Mouse (Mus musculus) urinary bladder, postnatal 14 days (tissue): ENCODE data around the gene Tfap2b.

ENCODE experiments used
- DNase-seq: peaks from one replicate; pipeline ENCODE4 v3.0.0; 2021; ENCODE audit warnings: low spot score

Tfap2b gene

DNA sequence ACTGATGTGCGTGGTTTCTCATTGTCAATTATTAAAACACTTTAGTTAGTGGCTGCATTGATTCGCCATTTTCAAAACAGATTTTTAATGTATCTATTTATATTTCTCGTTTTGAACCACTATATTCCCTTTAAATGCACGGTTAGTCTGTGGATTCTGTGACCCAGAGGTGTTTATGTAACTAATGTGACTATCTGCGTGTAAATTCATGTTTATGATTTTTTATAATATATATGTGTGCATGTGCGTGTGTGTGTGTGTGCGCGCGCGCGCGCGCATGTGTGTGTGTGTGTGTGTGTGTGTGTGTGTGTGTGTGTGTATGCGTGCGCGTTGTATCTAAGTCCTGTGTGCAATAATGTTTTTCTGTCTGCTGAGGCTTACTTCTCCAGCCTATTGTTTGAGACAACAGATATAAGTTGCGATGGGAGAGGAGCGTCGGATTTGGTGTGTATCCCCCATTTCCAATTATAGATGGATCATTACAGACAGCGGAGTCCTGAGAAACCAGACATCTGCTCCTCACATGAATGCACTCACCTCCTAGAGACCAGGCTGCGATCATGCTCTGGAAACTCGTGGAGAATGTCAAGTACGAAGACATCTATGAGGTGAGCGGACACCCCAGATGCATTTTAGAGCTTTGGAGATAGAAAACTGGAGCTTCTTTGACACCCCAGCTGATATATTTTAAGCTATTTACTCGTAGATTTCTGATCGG, at the start of gene Tfap2b:
Tfap2b (plus strand) TSS at position 274 of the 718 bp plus-strand sequence.
- DNase-seq = no peak

- DNase-seq = no peak
Observed at GRCm38 (mm10) chr1:19178742-19179397, 29.8 kb upstream of the Tfap2b start.

DNA sequence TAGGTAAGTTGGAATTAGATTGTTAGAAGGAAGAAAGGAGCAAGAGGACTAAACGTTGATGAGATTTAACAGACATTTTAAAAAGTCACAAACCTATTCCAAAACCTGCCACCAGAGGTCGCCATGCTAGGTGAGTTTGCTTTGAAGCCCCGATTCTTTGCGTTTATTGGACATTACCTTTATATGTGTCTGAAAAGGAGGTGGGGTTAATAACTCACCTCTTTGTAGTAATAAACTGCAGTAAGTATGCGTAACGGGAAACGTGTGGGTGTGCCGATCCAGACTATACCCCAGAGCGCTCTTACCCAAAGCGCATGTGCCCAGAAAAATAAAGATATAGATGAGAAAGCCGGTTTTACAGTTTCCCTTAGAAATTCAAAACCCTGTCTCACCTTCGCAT, 3.1 kb upstream of the Tfap2b start:
- peak; percentile 51 for DNase-seq

- no peak for DNase-seq
Observed at GRCm38 (mm10) chr1:19206194-19206593, 2.5 kb upstream of the Tfap2b start.

GRCm38 (mm10) chr1:19207611-19208010, 1.1 kb upstream of the Tfap2b start:
- DNase-seq = no peak

DNA sequence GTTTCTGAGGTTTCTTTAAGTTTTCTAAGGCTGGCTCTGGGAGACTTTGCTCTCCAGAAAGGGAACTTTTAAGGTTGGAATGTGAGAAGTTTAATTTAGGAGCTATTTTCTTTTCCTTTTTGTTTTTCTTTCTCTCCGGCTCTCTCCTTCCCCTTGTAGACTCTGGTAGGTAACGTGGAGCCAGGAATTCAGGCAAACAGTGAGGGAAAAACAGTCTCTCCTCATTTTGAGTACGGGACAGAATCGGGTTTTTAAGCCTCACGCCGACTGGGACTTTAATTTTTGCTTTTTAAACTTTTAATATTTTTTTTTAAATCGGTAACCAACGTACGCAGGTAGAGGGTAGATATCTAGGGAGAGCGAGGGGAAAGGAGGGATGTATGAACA, 638 bp downstream of the Tfap2b start:
- no peak for DNase-seq

DNA sequence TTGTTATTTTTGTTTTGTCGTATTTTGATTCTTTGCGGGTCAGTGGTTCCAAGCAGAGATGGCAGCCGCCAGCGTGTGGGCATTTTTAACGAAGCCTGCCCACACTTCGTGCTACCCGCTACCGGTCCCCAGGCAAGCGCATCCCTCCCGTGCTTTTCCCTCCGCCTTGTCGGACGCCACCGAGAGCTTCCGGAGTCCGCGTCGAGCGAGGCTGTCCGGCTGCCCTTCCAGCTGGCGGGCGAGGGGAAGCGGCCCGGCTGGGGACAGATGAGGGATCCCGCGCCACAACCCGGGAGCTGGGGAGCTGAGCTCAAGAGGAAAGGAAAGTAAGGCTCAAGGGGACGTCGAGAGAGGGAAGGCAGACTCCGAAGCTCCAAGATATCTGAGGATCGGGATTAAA, 1.1 kb downstream of the Tfap2b start:
- no peak for DNase-seq

GRCm38 (mm10) chr1:19210215-19211032, 1.7 kb downstream of the Tfap2b start:
- DNase-seq = no peak

GRCm38 (mm10) chr1:19211033-19211405, 2.3 kb downstream of the Tfap2b start:
- peak; percentile 18 for DNase-seq

DNA sequence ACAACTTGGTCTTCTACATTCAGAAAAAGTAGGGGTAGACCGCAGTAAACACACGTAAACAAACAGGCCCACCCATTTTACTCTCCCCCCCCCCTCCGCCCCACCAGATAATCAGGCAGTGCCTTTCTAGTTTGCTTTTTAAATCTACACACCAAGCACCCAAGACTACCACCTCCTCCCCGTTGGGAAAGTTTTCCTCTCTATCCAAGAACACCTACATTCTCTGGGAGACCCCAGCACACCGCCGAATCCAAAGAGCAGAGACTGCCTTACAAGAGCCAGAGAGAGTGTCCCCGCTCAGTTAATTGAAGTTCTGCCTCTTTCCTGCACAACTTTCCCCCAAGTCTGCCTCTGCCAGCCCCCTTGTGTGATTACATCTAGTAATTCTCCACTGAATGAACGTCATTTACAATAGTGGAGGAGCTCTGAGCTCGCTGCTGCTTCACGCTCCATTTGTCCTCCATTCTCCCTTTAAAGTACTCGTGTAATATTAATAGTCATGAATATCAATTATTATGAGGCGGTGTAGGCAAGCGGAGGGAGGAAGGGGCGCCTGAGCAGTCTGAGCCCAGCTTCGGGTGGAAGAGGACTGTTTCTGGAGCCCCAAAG, 2.9 kb downstream of the Tfap2b start:
- no peak for DNase-seq

GRCm38 (mm10) chr1:19212691-19213090, 4.0 kb downstream of the Tfap2b start:
- DNase-seq = no peak

DNA sequence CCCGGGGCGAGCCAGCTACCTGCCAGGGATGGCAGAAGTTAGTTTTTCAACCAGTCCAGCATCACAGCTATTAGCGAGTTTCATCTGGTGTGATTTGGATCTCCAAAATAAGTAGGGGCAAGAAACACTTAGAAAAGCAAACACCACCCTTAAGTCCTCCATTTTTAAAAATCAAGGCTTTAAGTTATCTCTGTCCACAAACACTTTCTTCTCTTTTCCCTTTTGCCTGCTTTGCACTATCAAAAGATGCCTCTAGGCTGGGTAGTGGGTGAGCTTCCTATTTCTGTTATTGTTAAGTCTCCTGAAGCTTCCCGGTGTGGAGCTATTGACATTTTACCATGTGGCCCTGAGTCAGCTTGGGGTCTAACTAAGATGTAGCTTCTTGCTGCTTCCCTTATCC, 4.5 kb downstream of the Tfap2b start:
- DNase-seq = no peak

DNA sequence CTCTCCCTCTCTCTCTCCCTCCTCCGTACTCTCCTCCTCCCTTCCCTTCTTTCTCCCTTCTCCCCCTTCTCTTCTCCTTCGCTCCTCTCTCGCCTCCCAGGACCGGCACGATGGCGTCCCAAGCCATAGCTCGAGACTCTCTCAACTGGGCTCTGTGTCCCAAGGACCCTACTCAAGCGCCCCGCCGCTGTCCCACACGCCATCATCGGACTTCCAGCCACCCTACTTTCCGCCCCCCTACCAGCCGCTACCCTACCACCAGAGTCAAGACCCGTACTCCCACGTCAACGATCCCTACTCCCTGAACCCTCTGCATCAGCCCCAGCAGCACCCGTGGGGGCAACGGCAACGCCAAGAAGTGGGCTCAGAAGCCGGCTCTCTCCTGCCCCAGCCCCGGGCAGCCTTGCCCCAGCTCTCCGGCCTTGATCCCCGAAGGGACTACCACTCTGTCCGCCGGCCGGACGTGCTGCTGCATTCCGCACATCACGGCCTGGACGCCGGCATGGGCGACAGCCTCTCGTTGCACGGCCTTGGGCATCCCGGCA, 5.2 kb downstream of the Tfap2b start:
- DNase-seq = no peak

DNA sequence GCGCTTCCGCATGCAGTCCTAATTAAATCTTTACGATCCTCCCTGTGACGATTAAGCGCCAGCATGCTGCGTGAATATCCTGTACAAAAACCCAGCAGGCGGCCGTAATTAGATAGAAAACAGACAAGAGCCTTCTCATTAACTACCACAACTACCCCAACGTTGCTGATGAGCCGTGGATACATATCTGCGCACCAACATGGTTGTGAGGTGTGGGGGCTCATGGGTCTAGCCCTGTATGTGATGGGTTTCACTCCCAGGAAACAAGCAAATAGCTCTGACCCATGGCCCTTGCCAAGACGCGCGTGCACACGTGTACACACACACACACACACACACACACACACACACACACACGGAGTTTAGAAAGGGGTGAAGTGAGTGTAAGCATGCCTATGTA, 8.7 kb downstream of the Tfap2b start:
- no peak for DNase-seq

DNA sequence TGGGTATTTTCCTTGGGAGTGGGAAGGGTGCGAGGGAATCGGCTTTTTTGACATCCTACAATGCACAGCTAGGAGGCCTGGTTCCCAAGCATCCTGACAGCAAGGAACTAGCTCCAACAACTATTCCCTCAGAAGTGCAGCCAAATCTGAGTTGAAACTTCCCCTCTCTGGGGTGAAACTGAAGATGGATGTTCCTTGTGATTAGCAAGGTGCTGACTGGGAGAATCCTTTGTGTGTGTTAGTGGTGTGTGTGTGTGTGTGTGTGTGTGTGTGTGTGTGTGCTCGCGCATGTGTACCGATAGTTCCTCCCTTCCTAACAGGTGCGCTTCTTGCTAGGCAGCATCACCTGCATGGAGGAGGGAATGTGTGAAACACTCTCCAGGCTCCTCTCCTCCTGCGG, 9.5 kb downstream of the Tfap2b start:
- DNase-seq = no peak

DNA sequence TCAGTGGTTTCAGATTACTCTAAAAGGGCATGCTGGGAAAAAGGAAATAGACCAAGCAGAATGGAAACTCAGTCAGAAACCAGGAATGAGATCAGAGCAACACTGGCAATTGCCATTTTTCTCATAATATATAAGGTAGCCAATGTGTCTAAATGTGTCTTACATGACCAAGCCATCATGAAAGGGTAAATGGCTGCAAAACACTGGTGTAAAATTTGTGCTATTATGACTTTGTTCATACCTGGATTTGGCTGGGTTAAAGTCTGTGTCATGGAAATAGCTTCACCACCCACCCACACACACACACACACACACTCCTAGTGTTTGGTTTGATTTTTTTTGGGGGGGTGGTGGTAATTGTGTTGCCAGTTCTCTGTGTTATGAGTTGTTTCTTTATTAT, 10.7 kb downstream of the Tfap2b start:
- DNase-seq = no peak

GRCm38 (mm10) chr1:19220564-19220963, 11.8 kb downstream of the Tfap2b start:
- no peak for DNase-seq

DNA sequence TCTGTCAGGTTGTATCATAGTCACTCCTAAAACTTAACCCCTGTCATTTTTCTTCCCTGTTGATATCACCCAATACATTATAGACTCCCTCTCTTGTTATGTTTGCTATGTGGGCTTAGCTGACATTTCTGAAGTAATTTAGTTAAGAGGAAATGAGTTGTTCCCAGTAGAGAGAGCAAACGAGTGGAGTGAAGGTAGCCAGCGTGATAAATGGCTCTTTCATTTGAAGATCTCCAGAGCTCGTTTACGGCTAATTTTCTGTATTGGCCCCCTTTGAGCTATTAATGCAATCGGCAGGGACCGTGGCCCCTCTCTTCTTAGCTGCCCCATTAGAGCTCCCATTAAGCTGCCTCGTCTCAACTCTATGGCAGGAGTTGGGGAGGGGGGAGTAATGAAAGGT, 12.9 kb downstream of the Tfap2b start:
- DNase-seq = no peak

DNA sequence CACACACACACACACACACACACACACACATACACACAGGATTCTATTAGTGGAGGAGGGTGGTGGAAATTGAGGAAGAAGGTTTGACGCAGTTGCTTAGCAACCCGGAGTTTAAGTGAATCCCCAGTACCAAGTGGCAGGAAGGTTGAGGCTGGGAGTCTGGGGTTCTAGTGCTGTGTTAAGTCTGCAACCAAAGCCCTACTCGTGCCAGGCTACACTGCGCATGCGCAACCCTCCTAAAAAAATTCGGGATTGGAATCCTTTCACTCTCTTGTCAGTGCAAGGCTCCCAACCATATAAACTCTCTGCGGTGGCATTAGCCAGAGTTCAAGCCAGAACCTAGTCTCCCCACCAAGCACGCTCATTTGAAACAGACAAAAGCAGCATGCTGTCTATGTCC, 18.0 kb downstream of the Tfap2b start:
- no peak for DNase-seq

- no peak for DNase-seq
Observed at GRCm38 (mm10) chr1:19230926-19231573, 22.3 kb downstream of the Tfap2b start.

GRCm38 (mm10) chr1:19231574-19232080, 22.9 kb downstream of the Tfap2b start:
- no peak for DNase-seq

GRCm38 (mm10) chr1:19232743-19233142, 24.0 kb downstream of the Tfap2b start:
- no peak for DNase-seq
